Mouse (Mus musculus) frontal cortex, adult 2 months (tissue): ENCODE measurements around the gene Olfr1130. TPM values are rescaled to one million over a fixed set of nuclear protein-coding genes. Genes with fewer than 3 reads are reported as not detected.
"Not testable (repeated sequence)": the region's sequence is repeated elsewhere in the genome, so short reads cannot be mapped to it uniquely, and the experiment has no call there.

Experiments used
- DNase-seq, 2 experiments: peaks; one replicate each; pipeline ENCODE4 v3.0.0; 2022; ENCODE audit warnings: low spot score in 1 of 2; ENCODE audit errors: extremely low spot score in 1 of 2
- polyA plus RNA-seq: library from polyadenylated mRNA; depleted of rRNA; stranded (reverse); fragments of >200 nt; gene quantifications from 2 replicates; pipeline ENCODE4 v1.2.3, GENCODE M21; 2012; rRNA removed

Olfr1130 gene
- polyA plus RNA-seq: not detected in 2 replicates

GRCm38 (mm10) chr2:87605912-87606311, at the start of gene Olfr1130:
TSS of gene Olfr1130 (plus strand) at chr2:87606212.
- not testable (repeated sequence) for DNase-seq

- DNase-seq: not testable (repeated sequence)
Measured at GRCm38 (mm10) chr2:87573602-87574001, 32.4 kb upstream of the Olfr1130 start, which contains the start of gene Olfr1129. TSS of gene Olfr1129 (plus strand) at chr2:87573902.

- DNase-seq: no peak
Measured at GRCm38 (mm10) chr2:87626804-87627203, 20.8 kb downstream of the Olfr1130 start, which contains the start of gene Olfr1131. TSS of gene Olfr1131 (plus strand) at chr2:87627104.

GRCm38 (mm10) chr2:87637435-87637834, 31.4 kb downstream of the Olfr1130 start, which contains the start of gene Olfr1132:
TSS of gene Olfr1132 (minus strand) at chr2:87637535.
- no peak for DNase-seq

- no peak for DNase-seq
Measured at GRCm38 (mm10) chr2:87642441-87642840, 36.4 kb downstream of the Olfr1130 start.

- no peak for DNase-seq
Measured at GRCm38 (mm10) chr2:87647274-87647673, 41.3 kb downstream of the Olfr1130 start, which contains the start of gene Olfr1133. TSS of gene Olfr1133 (minus strand) at chr2:87647374.

GRCm38 (mm10) chr2:87658360-87658759, 52.3 kb downstream of the Olfr1130 start, which contains the start of gene Olfr1134:
TSS of gene Olfr1134 (minus strand) at chr2:87658460.
- DNase-seq: no peak

Other genes with a start within 250 kb of the Olfr1130 start
- gene Olfr1121, start 236.3 kb upstream of the Olfr1130 start, polyA plus RNA-seq: not detected in 2 replicates
- gene Olfr1122, start 220.4 kb upstream of the Olfr1130 start, polyA plus RNA-seq: not detected in 2 replicates
- not detected in 2 replicates for gene Olfr1123, start 189.6 kb upstream of the Olfr1130 start, polyA plus RNA-seq
- gene Olfr1124, start 175.9 kb upstream of the Olfr1130 start, polyA plus RNA-seq: not detected in 2 replicates
- not detected in 2 replicates for gene Olfr1126, start 152.2 kb upstream of the Olfr1130 start, polyA plus RNA-seq
- not detected in 2 replicates for gene Pramel7, start 109.1 kb upstream of the Olfr1130 start, polyA plus RNA-seq
- not detected in 2 replicates for gene Pramel6, start 99.6 kb upstream of the Olfr1130 start, polyA plus RNA-seq
- gene Olfr153, start 74.4 kb upstream of the Olfr1130 start, polyA plus RNA-seq: not detected in 2 replicates
- gene Olfr1128, start 60.7 kb upstream of the Olfr1130 start, polyA plus RNA-seq: not detected in 2 replicates
- not detected in 2 replicates for gene Olfr1129, start 32.3 kb upstream of the Olfr1130 start, polyA plus RNA-seq
- gene Olfr1131, start 20.9 kb downstream of the Olfr1130 start, polyA plus RNA-seq: not detected in 2 replicates
- not detected in 2 replicates for gene Olfr1132, start 31.3 kb downstream of the Olfr1130 start, polyA plus RNA-seq
- gene Olfr1133, start 41.2 kb downstream of the Olfr1130 start, polyA plus RNA-seq: not detected in 2 replicates
- gene Olfr1134, start 52.2 kb downstream of the Olfr1130 start, polyA plus RNA-seq: 0.11 TPM in 1 of 2 replicates, not detected in the other
- not detected in 2 replicates for gene Olfr1135, start 67.5 kb downstream of the Olfr1130 start, polyA plus RNA-seq
- not detected in 2 replicates for gene Olfr1136, start 87.7 kb downstream of the Olfr1130 start, polyA plus RNA-seq
- gene Olfr1137, start 107.0 kb downstream of the Olfr1130 start, polyA plus RNA-seq: 0.02 TPM in 1 of 2 replicates, not detected in the other
- gene Olfr1138, start 133.8 kb downstream of the Olfr1130 start, polyA plus RNA-seq: not detected in 2 replicates
- 0.13 TPM in 1 of 2 replicates, not detected in the other for gene Olfr1140, start 137.5 kb downstream of the Olfr1130 start, polyA plus RNA-seq
- gene Olfr1141, start 147.8 kb downstream of the Olfr1130 start, polyA plus RNA-seq: not detected in 2 replicates
- gene Olfr152, start 173.3 kb downstream of the Olfr1130 start, polyA plus RNA-seq: 0.11 TPM in 1 of 2 replicates, not detected in the other
- gene Olfr1143, start 194.4 kb downstream of the Olfr1130 start, polyA plus RNA-seq: not detected in 2 replicates
- gene Olfr1145, start 203.6 kb downstream of the Olfr1130 start, polyA plus RNA-seq: not detected in 2 replicates
- gene Olfr1148, start 224.3 kb downstream of the Olfr1130 start, polyA plus RNA-seq: not detected in 2 replicates
- gene Olfr1150-ps1, start 237.8 kb downstream of the Olfr1130 start, polyA plus RNA-seq: not detected in 2 replicates
- gene Olfr1151, start 249.7 kb downstream of the Olfr1130 start, polyA plus RNA-seq: not detected in 2 replicates